In genomic region chr17:25222504-25222940, GRCm38 (mm10) we compare ENCODE assay signal across 7 mouse cellular contexts. TPM values are rescaled to one million over a fixed set of nuclear protein-coding genes. Genes with fewer than 3 reads are reported as not detected.
DNase-seq lines count a peak whose midpoint lies in the region; ATAC-seq lines count a peak whose summit lies in the region.
"Not testable (repeated sequence)": the region's sequence is repeated elsewhere in the genome, so short reads cannot be mapped to it uniquely, and the experiment has no call there.

No protein-coding gene starts in this region.

- not testable (repeated sequence) for H3K27ac ChIP-seq in forebrain, embryonic 16.5 days (ENCODE audit: low read length)
- peak overlapping the region; percentile 60 for H3K27ac ChIP-seq in hindbrain, embryonic 15.5 days (replicated peaks)
- H3K27ac ChIP-seq in limb, embryonic 12.5 days = peak overlapping the region; percentile 50; the same call in 1 of the 2 replicates

- WGBS in forebrain, embryonic 16.5 days = 9% methylated on average over 17 of the region's 28 CpGs
- 16% methylated on average over 14 of the region's 28 CpGs for WGBS in hindbrain, embryonic 15.5 days
- WGBS in limb, embryonic 12.5 days = 9% methylated on average over 16 of the region's 28 CpGs

- peak; percentile 95 for ATAC-seq in forebrain, embryonic 16.5 days
- ATAC-seq in hindbrain, embryonic 15.5 days (ENCODE audit: low FRiP score, low read depth) = peak; percentile 89
- ATAC-seq in limb, embryonic 12.5 days (ENCODE audit: insufficient number of reproducible peaks, insufficient read depth, low FRiP score, low TSS enrichment, low read depth) = peak; percentile 64; the same call in 1 of the 2 replicates
- peak; percentile 66 for ATAC-seq in megakaryocyte-erythroid progenitor cell, adult 5-6 weeks (replicated peaks; ENCODE audit: low FRiP score, low TSS enrichment, poor library complexity, severe bottlenecking)

- DNase-seq in R1 (ENCODE audit: low read depth, low spot score) = peak; percentile 38
- DNase-seq in cerebellum, postnatal 25 days = peak; percentile 62 to 64
- peak; percentile 50 to 65 for DNase-seq in right cerebral cortex, postnatal 10 days (ENCODE audit: low spot score in 2 of 2)

- not testable (repeated sequence) for H3K9me3 ChIP-seq in forebrain, embryonic 16.5 days (ENCODE audit: control insufficient read depth, low read length); hindbrain, embryonic 15.5 days; limb, embryonic 12.5 days

- H3K36me3 ChIP-seq in forebrain, embryonic 16.5 days (ENCODE audit: control insufficient read depth, insufficient read depth); hindbrain, embryonic 15.5 days: not testable (repeated sequence)
- peaks cover 57% of the 10 kb centered on the region for H3K36me3 ChIP-seq in limb, embryonic 12.5 days

- H3K9ac ChIP-seq in forebrain, embryonic 16.5 days (replicated peaks; ENCODE audit: low read depth, low read length); limb, embryonic 12.5 days (replicated peaks): not testable (repeated sequence)
- H3K9ac ChIP-seq in hindbrain, embryonic 15.5 days = peak overlapping the region; percentile 34

- not testable (repeated sequence) for H3K4me1 ChIP-seq in forebrain, embryonic 16.5 days (replicated peaks; ENCODE audit: control insufficient read depth, insufficient read depth, low read length)
- peaks cover 19% of the 10 kb centered on the region for H3K4me1 ChIP-seq in hindbrain, embryonic 15.5 days (replicated peaks)
- H3K4me1 ChIP-seq in limb, embryonic 12.5 days (replicated peaks) = peaks cover 23% of the 10 kb centered on the region

- peak overlapping the region; percentile 4; the same call in 1 of the 2 replicates for H3K4me3 ChIP-seq in forebrain, embryonic 16.5 days (replicated peaks; ENCODE audit: low read length)
- H3K4me3 ChIP-seq in hindbrain, embryonic 15.5 days = peak overlapping the region; percentile 42
- peak overlapping the region; percentile 45 for H3K4me3 ChIP-seq in limb, embryonic 12.5 days (replicated peaks)

- H3K4me2 ChIP-seq in forebrain, embryonic 16.5 days (ENCODE audit: low read length) = peak overlapping the region; percentile 39
- H3K4me2 ChIP-seq in hindbrain, embryonic 15.5 days = peak overlapping the region; percentile 77
- peak overlapping the region; percentile 80 for H3K4me2 ChIP-seq in limb, embryonic 12.5 days

- not testable (repeated sequence) for H3K27me3 ChIP-seq in forebrain, embryonic 16.5 days (replicated peaks; ENCODE audit: control insufficient read depth, insufficient read depth, low read length); hindbrain, embryonic 15.5 days; limb, embryonic 12.5 days

RNA-seq across cellular contexts. Expression of gene Gnptg, which starts 17.4 kb away (rescaled TPM):
- 83.8 and 99.9 TPM in 2 replicates for polyA plus RNA-seq in forebrain, embryonic 16.5 days (2015; fragmentation: Nextera tagmentation; extraction: Ambion mirVana)
- polyA plus RNA-seq in hindbrain, embryonic 15.5 days (2015; fragmentation: Nextera tagmentation; extraction: Ambion mirVana) = 104 and 107 TPM in 2 replicates
- polyA plus RNA-seq in limb, embryonic 12.5 days (2016; fragmentation: Nextera tagmentation; extraction: Ambion mirVana) = 30.4 and 34.0 TPM in 2 replicates
- 13.9 and 14.2 TPM in 2 replicates for total RNA-seq in megakaryocyte-erythroid progenitor cell, adult 5-6 weeks (2014; fragmentation: Nextera tagmentation)
- 10.9 and 12.9 TPM in 2 replicates for total RNA-seq in megakaryocyte-erythroid progenitor cell, adult 5-6 weeks (2017)

RNA-seq across cellular contexts. Expression of gene Tsr3, which starts 17.4 kb away (rescaled TPM):
- 62.2 and 62.9 TPM in 2 replicates for polyA plus RNA-seq in forebrain, embryonic 16.5 days (2015; fragmentation: Nextera tagmentation; extraction: Ambion mirVana)
- 60.2 and 61.4 TPM in 2 replicates for polyA plus RNA-seq in hindbrain, embryonic 15.5 days (2015; fragmentation: Nextera tagmentation; extraction: Ambion mirVana)
- polyA plus RNA-seq in limb, embryonic 12.5 days (2016; fragmentation: Nextera tagmentation; extraction: Ambion mirVana) = 63.8 and 66.4 TPM in 2 replicates
- total RNA-seq in megakaryocyte-erythroid progenitor cell, adult 5-6 weeks (2014; fragmentation: Nextera tagmentation) = 20.1 and 29.2 TPM in 2 replicates
- total RNA-seq in megakaryocyte-erythroid progenitor cell, adult 5-6 weeks (2017) = 33.3 and 33.7 TPM in 2 replicates

RNA-seq across cellular contexts. Expression of gene Baiap3, which starts 33.6 kb away (rescaled TPM):
- 7.9 and 22.5 TPM in 2 replicates for polyA plus RNA-seq in forebrain, embryonic 16.5 days (2015; fragmentation: Nextera tagmentation; extraction: Ambion mirVana)
- 19.6 and 20.4 TPM in 2 replicates for polyA plus RNA-seq in hindbrain, embryonic 15.5 days (2015; fragmentation: Nextera tagmentation; extraction: Ambion mirVana)
- polyA plus RNA-seq in limb, embryonic 12.5 days (2016; fragmentation: Nextera tagmentation; extraction: Ambion mirVana) = 1.6 and 2.5 TPM in 2 replicates
- total RNA-seq in megakaryocyte-erythroid progenitor cell, adult 5-6 weeks (2014; fragmentation: Nextera tagmentation) = 1.4 TPM in 1 of 2 replicates, not detected in the other
- total RNA-seq in megakaryocyte-erythroid progenitor cell, adult 5-6 weeks (2017) = 2.7 TPM in 1 of 2 replicates, not detected in the other

RNA-seq across cellular contexts. Expression of gene Unkl, which starts 34.3 kb away (rescaled TPM):
- polyA plus RNA-seq in forebrain, embryonic 16.5 days (2015; fragmentation: Nextera tagmentation; extraction: Ambion mirVana) = 15.0 and 15.2 TPM in 2 replicates
- 15.1 and 16.2 TPM in 2 replicates for polyA plus RNA-seq in hindbrain, embryonic 15.5 days (2015; fragmentation: Nextera tagmentation; extraction: Ambion mirVana)
- 10.3 and 10.5 TPM in 2 replicates for polyA plus RNA-seq in limb, embryonic 12.5 days (2016; fragmentation: Nextera tagmentation; extraction: Ambion mirVana)
- total RNA-seq in megakaryocyte-erythroid progenitor cell, adult 5-6 weeks (2014; fragmentation: Nextera tagmentation) = 11.5 and 20.5 TPM in 2 replicates
- 9.8 and 14.2 TPM in 2 replicates for total RNA-seq in megakaryocyte-erythroid progenitor cell, adult 5-6 weeks (2017)

RNA-seq across cellular contexts. Expression of gene BC003965, which starts 38.2 kb away (rescaled TPM):
- polyA plus RNA-seq in forebrain, embryonic 16.5 days (2015; fragmentation: Nextera tagmentation; extraction: Ambion mirVana) = 37.2 and 38.4 TPM in 2 replicates
- polyA plus RNA-seq in hindbrain, embryonic 15.5 days (2015; fragmentation: Nextera tagmentation; extraction: Ambion mirVana) = 31.1 and 31.5 TPM in 2 replicates
- polyA plus RNA-seq in limb, embryonic 12.5 days (2016; fragmentation: Nextera tagmentation; extraction: Ambion mirVana) = 35.5 and 35.7 TPM in 2 replicates
- total RNA-seq in megakaryocyte-erythroid progenitor cell, adult 5-6 weeks (2014; fragmentation: Nextera tagmentation) = 25.4 and 34.8 TPM in 2 replicates
- 16.3 and 18.3 TPM in 2 replicates for total RNA-seq in megakaryocyte-erythroid progenitor cell, adult 5-6 weeks (2017)
